Mouse (Mus musculus) kidney, adult 9 months (tissue): ENCODE measurements around the gene Col25a1.

Source experiments
- DNase-seq: peaks from one replicate; pipeline ENCODE4 v3.0.0; 2022

The Col25a1 gene

DNA sequence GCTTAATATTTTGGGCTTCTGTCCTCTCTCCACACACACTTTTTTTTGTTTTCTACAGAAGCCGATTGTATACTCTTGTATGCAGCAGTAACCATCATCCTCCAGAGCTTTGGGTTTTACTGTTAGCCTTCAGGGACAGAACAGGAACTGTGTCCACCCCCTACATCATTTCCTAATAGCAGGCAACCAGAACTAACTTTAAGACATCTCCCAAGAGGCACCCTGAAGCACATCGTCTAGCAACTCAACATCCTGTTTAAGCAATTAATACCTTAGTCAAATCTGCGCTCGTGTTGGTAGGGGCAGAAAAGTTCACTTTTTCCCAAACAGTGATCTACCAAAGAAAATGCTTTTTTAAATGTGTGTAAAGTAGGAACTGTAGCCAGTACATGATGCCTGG, 357.5 kb downstream of the Col25a1 start:
- DNase-seq = no peak

DNA sequence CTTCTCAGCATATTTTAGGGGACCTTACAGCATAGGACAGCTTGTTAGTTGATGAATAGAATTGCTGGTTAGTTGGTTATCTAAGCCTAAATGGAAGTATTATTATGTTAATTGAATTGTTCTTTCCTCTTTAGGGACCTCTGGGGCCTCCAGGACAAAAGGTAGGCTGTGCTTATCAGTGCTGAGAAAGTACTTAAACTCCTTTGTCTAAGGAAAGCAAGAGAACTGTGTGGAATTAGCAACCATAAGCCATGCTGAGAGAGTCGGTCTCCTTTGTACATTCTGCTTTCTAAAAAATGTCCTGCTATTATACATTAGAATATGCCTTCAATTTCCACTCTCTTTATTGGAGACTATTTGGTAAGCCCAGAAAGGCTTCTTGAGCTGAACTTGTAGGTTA, 362.9 kb downstream of the Col25a1 start:
- no peak for DNase-seq

DNA sequence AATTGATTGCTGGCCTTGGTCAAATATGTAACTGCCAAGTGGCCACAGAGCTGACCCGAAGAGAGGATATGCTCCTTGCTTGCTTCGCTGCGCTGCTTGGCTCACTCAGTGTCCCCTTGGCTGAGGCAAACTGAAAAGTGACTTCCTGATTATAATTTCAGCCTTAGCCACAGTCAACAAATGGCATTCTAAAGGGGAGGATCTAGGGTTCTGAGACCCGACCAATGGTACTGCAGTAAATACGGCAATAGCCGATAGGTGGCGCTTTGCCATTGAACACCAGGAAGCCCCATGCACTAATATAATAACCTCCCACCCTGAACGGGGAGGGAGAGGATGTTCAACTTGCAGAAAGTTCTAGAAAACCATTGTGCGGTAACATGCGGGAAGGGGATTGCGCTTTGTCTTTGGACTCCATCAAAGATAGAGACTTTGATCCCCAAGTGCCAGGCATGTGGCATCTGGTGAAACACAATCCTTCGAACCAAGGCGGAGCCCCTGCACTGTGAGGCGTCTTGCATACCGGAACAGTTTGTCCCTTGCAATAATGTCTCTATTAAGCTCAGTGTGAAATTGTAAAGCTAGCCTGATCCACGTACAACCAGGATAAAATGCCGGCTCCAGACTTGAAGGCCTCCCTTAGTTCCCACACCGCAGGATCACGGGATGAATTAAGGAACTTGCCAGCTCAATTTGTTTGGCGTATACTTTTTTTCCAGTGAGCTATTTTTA, 363.5 kb downstream of the Col25a1 start:
- DNase-seq = peak; percentile 20

DNA sequence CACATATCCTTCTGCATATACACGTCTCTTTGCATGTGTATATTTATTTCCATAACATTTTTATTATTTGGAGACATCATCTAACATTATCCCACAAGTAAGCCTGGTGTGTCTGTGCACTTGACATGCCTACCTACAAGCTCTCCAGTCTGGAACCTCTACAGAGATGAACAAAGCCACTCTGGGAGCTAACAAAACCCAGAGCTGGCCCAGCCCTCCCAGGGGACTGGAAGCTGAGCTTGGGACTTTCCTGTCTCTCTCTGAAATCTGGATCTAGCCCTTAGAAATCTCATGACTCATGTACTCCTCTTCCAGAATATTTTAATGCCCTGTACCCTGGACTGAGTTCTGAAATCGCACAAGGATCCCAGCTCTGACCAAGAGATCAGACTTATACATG, 365.7 kb downstream of the Col25a1 start:
- no peak for DNase-seq

DNA sequence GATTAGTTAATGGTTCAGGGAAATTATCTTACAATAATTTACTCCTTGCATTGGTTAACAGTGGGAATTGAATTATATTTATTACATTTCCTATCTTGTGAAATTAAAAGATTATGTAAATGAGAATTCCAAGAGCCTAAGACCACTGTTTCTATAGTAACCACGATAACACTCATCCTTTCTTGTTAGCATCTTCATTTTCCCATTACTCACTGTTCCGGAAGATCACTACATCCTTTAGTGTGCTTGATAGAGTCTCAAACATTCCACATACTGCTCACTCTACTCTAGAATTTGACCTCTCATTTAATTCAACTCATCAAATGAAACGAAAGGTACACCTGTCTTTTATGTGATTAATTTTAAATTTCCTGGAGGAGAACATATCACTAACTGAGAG, 370.4 kb downstream of the Col25a1 start:
- DNase-seq = no peak

DNA sequence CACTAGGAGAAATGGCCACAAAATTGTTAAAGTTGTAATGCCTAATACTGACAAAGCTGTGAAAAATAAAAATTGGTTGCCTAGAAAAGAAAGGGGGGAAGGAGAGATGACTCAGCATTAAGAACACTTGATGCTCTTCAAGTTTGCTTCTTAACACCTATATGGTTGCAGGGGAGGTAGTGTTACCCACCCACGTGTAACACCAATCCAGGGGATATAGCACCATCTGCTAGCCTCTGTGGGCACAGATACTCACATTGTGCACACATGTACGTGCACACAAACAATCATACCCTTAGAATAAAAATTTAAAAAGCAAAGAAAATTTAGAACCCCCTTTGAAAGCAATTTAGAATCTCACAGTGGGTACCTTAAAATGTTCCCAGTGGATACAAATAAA, 377.0 kb downstream of the Col25a1 start:
- no peak for DNase-seq

DNA sequence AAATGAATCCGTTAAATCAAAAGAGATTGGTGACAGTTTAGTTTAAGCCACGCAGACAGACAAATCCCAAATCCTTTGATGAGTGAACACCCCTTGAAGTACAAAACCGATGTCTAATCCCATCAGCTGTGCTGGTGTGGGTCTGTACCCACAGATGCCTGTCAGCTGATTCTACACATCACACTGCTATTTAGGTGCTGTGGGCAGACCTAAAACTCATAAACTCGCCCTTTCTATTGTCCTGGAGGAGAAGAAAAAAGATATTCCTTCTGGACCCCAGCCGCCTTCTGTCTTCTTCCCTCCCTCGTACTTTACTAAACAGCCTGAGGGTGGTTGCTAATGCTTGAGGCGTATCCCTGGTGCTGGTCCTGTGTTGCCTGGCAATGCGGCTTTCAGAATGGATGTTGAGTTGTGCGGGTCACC, 387.2 kb downstream of the Col25a1 start:
- DNase-seq = no peak

DNA sequence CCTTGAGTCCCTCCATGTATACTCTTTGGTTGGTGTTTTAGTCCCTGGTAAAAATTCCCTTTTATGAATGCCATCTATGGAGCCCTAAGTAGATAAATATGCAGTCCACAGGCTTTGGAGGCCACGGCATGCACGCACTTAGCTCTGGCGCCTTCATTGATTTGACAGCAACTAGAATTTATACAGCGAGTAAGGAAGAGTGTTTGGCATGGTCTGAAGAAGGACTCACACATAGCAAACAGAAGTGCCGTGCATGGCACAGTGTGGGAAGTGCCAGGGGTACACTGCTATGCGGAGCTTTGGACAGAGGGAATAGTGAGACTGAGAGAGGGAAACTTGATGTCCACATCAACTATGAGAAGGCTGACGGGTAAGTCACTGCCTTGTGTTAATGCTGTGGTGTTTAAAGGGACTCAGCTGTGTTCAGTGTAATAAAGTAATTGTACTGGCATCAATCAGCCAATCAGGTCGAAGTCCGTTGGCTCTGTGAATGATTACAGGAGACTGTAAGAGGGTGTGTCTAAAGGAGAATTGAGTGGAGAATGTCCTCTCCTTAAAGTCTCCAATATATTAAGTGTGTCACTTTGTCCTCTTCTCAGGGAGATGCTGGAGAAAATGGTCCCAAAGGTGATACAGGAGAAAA, 390.7 kb downstream of the Col25a1 start:
- peak; percentile 31 for DNase-seq

DNA sequence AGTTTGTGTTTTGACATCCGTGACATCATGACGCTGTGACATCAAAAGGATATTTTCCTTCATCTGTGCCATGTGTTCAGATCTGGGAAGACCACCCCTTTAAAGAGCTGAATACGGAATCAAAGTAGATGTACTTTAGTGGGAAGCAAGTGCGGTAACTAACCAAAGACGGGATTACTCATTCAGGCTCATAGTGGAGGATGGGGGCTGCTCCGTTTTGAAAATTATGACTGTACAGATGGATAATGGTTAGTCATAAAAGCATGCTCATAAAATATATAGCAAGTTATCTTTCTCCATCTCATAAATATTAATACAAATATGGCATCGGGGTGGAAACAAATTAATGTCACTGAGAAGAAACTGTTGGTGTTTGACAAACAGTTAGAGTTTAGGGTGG, 391.7 kb downstream of the Col25a1 start:
- DNase-seq = no peak

DNA sequence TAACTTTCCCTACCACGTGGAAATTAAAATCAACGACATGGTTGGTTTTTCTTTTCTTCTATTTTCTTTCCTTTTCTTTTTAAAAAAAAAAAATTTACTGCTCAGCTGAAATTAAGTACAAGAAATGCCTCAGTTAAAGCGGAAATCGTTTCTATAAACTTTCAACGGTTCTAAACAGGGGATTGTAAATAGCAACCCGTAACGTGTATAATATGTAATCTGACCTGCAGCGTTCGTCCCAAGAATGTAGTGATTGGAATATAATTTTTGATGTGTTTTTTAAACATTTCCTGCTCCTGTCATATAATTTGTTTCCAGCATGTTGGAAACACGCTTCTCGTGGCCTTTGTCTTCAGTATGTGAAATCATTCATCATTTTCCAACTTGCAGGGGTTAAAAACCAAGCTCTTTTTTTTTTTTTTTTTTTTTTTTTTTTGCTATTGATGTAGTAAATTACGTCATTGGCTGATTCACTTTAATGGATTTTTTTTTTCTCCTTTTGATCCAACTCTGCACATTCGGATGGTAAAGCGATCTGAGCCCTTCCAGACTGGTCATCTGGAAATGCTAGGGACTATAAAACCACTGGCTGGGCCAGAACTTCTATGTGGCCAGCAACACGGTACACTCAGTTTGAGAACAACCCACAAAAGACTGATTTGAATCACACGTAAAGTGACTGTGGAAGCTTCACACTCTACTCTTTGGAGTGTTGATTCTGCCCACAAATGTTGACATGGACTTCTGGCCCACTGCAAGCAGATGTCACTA, 393.3 kb downstream of the Col25a1 start:
- no peak for DNase-seq

DNA sequence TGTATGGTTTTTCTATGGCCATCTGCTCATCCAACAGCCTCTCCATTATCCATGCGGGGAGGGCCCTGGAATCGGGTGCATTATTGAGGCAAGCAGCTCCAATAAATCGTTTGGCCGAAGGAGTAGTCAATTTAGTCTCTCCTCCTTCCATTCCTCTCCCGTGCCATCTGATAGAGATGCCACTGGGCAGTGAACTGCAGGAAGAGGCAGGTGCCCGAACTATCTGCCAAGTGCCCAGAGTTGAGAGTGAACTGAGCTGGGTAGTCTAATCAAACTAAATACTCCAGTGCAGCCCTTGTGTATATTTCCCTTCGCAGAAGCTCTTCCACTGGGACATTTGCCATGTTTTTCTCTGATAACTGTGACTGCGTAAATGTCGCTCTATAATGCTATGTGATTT, 403.7 kb downstream of the Col25a1 start:
- no peak for DNase-seq

DNA sequence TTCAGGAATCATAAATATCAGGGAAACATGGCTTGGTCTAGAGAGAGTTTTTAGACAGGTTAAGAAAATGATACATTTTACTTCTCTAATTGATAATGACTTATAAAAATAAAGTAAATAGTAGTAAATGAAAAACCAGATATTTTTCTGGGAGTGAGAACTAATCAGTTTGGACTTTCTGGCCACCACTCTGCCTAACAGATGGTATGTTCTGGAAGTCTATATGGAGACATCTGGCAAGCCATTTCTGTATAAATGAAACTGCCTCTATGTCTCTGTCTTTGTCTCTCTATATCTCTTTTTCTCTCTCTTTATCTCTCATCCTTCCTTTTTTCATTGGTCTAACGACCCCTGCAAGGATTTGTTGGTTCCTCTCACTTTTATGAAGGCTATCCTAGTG, 410.2 kb downstream of the Col25a1 start:
- no peak for DNase-seq

DNA sequence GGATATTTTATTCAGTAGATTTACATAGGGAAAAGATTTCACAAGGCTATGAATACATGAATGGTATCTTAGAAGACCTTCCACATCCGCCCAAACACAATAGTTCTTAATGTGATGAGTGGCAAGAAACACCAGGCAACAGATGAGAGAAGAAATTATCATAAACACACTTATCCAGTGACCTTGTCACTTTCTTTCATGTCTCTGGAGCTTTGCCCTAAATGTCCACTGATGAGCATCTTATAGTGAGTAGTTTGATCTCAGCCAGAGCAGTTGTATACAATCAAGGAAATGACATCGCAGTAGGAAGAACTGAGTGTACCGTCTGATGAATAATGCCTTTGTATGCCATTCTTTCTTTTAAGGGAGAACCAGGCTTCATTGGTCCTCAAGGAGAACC, 414.7 kb downstream of the Col25a1 start:
- no peak for DNase-seq

DNA sequence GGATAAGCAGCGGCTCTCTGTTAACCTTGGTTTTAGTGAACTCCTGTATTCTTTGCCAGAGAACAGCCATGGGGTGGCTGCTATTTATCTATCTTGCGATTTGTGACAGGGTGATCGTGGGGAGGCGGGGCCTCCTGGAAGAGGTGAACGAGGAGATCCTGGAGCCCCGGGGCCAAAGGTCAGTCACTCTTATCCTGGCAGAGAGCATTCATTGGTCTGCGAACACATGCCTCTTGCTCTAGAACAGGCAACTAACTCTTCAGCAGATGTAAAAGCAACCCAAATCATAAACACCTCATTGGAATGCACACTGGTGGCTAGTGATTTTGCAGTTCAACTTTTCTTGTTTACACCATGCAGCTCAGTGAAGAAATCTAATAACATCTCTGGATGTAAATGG, 417.8 kb downstream of the Col25a1 start:
- DNase-seq = no peak

DNA sequence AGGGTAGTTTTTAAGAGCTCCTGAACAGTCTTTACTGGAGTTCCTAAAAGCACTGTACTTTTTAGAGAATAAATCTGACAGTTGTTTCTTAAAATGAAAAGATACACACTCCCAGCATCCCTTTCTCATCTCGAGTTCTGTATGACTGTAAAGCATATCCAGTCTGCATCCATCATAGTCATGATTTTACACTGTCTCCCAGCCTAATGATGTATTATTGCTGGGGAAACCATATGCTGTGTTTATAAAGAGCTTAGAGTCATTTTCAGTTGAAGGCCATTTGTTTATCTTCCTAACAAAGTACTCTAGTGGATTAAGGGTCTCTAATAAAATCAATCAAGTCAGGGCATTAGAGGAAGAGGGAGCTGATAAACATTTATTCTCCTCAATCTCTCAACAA, 425.0 kb downstream of the Col25a1 start:
- DNase-seq = no peak

DNA sequence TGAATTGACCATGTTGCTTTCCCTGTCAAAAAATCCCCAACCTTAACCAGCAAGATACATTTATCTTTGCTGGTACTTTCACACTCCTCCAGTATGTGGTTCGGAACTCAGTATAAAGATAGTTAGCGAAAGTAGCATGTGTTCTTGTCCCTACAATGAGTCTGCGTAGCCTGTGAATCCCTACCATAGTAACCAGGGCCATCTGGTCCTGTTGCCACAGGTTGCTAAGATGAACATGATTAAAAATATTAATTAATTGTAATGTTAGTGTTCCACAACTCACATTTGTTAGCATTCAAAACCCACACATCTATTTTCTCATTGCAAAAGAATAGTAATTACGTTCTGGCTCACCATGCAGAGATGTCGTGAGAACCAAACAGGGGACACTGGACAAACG, 434.3 kb downstream of the Col25a1 start:
- no peak for DNase-seq

DNA sequence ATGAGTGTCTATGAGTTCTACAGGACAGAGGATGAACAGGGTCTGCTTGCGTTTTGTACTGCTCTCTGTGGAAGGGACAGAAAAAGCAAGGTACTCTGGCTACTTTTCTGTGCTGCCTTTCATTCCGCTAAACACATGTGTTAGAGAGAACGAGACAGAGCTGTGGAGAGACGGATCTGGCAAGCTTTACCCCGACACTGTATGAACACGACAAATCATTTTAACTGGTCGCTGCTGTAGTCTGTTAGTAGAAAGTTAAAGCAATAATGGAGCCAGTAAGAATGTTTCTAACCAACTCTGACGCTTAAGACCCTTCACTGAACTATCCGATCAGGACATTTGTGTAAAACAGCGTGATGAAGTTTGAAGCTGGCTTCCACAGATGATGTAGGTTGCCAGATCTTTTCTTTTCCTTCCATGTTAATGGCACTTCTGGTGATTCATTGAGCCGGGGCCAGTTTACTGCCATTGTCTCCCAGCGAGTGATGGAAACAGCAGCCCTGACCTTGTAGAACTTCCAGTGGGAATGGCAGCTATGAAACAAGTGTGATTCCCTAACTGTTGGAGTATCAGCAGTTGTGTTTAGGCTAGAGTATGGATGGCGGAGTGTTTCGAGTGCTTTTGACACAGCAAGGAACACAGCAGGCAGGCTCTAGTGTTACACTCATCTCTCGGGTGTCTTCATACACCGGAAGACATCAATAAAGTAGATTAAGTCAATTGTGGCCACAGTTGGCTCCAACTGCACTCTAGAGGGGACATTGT, 437.2 kb downstream of the Col25a1 start:
- no peak for DNase-seq

DNA sequence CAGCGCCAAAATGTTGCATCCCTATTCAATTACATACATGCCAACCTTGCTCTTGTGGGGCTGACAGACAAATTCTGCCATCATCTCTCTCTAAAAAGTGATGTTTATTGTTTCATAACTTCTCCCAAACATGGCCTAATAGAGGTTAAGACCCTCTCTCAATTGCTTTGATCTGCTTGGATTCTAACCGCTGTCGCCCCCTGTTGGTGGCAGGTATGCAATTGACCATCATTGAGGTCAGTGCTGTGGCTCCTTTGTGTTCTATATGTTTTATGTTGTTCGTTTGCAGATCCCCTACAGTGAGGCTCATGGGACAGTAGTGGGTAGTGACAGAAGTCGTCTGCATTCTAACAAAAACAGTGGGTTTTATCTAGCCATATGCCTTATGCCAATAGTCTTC, 441.9 kb downstream of the Col25a1 start:
- DNase-seq = no peak

DNA sequence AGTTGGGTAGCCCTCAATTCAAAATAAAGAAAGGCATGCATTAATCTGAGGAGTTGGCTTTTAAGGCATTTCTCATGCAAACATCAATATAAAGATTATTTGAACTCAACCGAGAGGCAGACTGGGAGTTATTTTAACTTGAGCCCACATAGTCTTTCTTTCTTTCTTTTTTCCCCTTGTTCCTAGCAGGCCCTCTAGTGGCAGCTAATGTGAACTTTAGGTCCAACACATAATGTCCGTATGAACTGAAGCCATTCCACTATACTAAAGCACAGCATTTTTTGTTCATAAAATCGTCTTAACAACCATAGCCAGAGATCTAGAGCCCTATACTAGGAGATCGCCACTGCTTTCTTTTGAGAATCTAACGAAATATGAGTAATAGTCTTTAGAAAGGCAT, 443.4 kb downstream of the Col25a1 start:
- peak; percentile 32 for DNase-seq

DNA sequence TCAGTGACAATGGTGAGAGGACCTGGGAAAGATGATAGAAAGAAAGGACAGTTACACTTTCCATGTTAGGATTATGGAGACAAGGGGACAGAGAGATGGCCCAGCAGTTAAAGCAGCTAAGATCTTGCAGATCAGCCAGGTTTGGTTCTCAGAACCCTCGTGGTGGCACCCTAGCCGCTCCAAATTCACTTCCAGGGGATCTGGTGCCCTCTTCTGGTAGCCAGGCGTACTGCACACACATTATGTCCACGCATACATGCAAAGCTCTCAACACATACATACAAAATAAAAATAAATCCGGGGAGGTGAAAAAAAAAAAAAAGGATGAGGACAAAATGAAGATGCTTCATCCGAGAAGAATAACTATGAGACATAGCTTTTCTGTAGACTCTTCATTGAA, 445.4 kb downstream of the Col25a1 start:
- DNase-seq = peak; percentile 20

DNA sequence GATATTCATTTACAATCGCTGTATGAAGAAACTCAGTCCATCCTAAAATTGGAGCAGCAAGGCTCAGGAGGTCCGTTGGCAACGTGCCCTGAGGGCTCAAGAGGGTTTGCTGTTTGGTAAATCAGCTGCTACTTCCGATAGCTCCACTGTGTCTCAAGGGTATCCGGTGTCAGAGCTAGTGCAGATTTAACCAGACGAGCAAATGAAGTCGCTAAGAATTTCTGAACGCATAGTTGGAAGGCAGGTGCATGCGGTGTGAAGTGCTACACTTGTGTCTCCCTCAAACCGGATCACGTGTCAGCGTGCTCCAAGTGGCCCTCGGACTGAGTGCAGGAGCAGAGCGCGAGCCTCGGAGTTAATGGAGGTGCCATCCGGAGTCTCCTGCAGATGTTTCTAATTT, 448.2 kb downstream of the Col25a1 start:
- DNase-seq = no peak

DNA sequence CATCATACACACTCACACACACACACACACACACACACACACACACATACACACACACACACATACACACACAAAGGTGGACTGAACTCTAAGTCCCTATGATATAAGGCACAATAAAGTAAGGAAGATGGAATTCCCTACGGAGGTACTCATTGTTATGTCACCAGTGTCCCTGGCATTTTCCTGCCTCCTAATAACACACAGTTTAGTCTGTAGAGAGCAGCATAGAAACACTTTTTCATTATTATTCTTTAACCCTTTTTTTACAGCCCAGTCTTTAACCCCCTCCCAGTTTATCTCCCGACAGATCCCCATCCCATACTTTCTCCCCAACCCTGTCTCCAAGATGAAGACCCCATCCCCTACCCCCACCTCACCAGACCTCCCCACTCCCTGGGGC, 450.3 kb downstream of the Col25a1 start:
- DNase-seq = no peak

DNA sequence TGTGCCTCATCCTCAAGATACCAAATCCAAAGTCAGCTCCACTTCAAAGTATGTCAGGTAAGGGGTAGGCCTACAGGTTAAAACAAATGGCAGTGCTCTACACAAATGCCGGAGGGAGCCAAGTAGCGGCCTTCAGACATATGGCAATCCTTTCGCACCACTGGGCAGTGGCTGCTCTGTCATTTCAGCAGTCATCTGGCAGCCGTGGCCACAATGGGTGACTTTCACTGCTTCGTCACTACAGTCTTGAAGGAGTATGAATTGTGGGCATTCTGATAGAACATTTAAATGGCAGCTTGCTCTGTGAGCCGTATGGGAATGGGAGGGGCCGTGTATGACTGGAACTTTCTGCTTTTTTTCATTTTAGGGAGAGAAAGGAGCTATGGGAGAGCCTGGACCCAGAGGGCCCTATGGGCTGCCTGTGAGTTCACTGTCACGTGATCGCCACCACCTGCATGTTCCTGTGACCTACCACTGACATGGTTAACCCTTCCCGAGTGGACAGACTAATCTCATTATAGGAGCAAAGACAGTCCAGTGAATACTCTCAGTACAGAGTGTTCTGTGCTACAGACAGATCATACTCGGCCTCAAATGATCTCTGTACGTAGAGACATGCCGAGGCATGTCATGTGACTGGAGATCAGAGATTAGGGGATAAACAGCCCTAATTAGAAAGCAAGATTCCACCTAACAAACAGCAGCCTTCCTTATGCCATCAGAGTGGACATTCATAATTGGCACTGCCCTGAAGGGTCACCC, 451.8 kb downstream of the Col25a1 start:
- no peak for DNase-seq
